Mouse (Mus musculus): ENCODE results near the gene Hdac8.

DNA sequence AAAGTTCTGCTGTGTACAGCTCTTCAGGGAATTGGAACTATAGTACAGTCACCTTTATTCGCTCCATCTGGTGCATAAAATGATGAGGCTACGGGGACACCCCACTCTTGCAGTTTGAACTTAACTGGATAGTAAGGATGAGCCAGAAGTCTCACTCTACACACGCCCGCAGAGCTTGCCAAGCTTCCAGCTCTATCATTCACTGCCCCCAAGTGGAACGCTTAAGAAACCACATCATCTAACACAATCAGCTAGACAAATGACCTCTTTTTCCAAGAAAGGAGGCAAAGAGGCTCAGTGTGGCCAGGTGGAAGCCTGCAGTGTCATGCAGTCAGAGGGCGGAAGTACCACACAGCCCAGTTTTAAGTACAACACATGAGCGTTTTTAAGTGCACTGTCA, 19.6 kb downstream of the Hdac8 start:
- TF ChIP-seq CTCF (IDR thresholded peaks at IDR 0.05; ENCODE audit: low read depth, low read length) = no peak
- no peak for TF ChIP-seq EP300 (IDR thresholded peaks at IDR 0.05; ENCODE audit: insufficient read depth, low read depth, low read length)
- no peak for TF ChIP-seq POLR2A (IDR thresholded peaks at IDR 0.05; ENCODE audit: insufficient read depth, low read length)
